Mouse (Mus musculus) cortical plate, adult 2 months (tissue): Measurements from ENCODE around the gene Zbtb4.

Source experiments
- CTCF ChIP-seq: fragments of 200-500 bp; IDR thresholded peaks from 2 replicates; pipeline ENCODE4 v1.5.1; 2011; ENCODE audit warnings: mild to moderate bottlenecking, control low read depth, low read length; ENCODE audit not compliant: insufficient read depth; ENCODE audit errors: extremely low read depth
- POLR2A ChIP-seq: fragments of 200-500 bp; IDR thresholded peaks from 2 replicates; pipeline ENCODE4 v1.6.1; 2011; ENCODE audit warnings: mild to moderate bottlenecking, low read length, control low read depth; ENCODE audit not compliant: insufficient read depth; ENCODE audit errors: extremely low read depth

GRCm38 (mm10) chr11:69833554-69833953 is 67.8 kb downstream of the Zbtb4 start:
- TF ChIP-seq CTCF: no peak
- TF ChIP-seq POLR2A: no peak
